Mouse (Mus musculus) ES-E14 (cell line): ENCODE data around the gene Desi2.

Experiments
- CHD2 ChIP-seq: IDR thresholded peaks from 2 replicates; pipeline ENCODE4 v1.6.1; 2014; ENCODE audit warnings: mild to moderate bottlenecking, low read depth, low read length, inconsistent platforms
- HCFC1 ChIP-seq: IDR thresholded peaks from 2 replicates; pipeline ENCODE4 v1.6.1; 2012; ENCODE audit warnings: low read length, inconsistent platforms, borderline replicate concordance; ENCODE audit not compliant: insufficient read depth
- MAFK ChIP-seq: IDR thresholded peaks from 2 replicates; pipeline ENCODE4 v1.6.1; 2014; ENCODE audit warnings: mild to moderate bottlenecking, low read depth, low read length, inconsistent platforms; ENCODE audit not compliant: insufficient read depth
- ZC3H11A ChIP-seq: IDR thresholded peaks from 2 replicates; pipeline ENCODE4 v1.6.1; 2012; ENCODE audit warnings: low read depth, mild to moderate bottlenecking, inconsistent platforms, low read length, borderline replicate concordance
- ZNF384 ChIP-seq: IDR thresholded peaks from 2 replicates; pipeline ENCODE4 v1.6.1; 2012; ENCODE audit warnings: low read depth, low read length, inconsistent platforms

DNA sequence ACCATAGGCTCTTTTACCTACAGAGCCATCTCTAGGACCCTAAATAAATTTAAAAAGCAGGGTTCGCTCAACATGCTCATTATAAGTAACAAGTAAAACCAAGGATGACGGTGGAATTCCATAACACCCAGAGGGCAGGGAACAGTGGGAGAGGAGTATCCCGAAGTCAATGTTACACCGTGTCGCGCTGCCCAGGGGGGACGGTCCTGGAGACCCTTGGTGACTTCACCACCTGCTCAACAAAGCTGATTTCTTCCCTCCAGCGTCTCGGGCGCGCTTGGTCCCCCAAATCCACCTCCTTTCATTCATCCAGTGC is 88.5 kb downstream of the Desi2 start:
- TF ChIP-seq ZNF384 (no peak), HCFC1 (no peak), MAFK (no peak), CHD2 (no peak), ZC3H11A (no peak)
